Mouse (Mus musculus) limb, embryonic 15.5 days (tissue): Measurements from ENCODE around the gene Neurl1a. TPM values are rescaled to one million over a fixed set of nuclear protein-coding genes. Genes with fewer than 3 reads are reported as not detected.
A peak's percentile ranks its signal among the peaks of the same experiment; 100 is the strongest.

Experiments
- ATAC-seq: fragments of 200-750 bp; cut with Nextera tagmentation; 2 replicates; pipeline ENCODE4 v1.8.0; 2017; ENCODE audit warnings: low read depth, moderate TSS enrichment; ENCODE audit not compliant: insufficient number of reproducible peaks, low FRiP score, low TSS enrichment
- H3K27ac ChIP-seq: fragments of 300-500 bp; sonication (generic); 2 replicates; pipeline ENCODE4 v1.5.1; 2015; ENCODE audit warnings: moderate library complexity, mild to moderate bottlenecking, inconsistent platforms
- H3K27me3 ChIP-seq: fragments of 300-500 bp; sonication (generic); 2 replicates; pipeline ENCODE4 v1.6.1; 2015; ENCODE audit warnings: inconsistent platforms
- H3K36me3 ChIP-seq: fragments of 300-500 bp; sonication (generic); 2 replicates; pipeline ENCODE4 v1.6.1; 2015; ENCODE audit warnings: inconsistent platforms
- H3K4me1 ChIP-seq: fragments of 300-500 bp; sonication (generic); 2 replicates; pipeline ENCODE4 v1.6.1; 2015; ENCODE audit warnings: inconsistent platforms
- H3K4me2 ChIP-seq: fragments of 300-500 bp; sonication (generic); 2 replicates; pipeline ENCODE4 v1.6.1; 2015; ENCODE audit warnings: mild to moderate bottlenecking, inconsistent platforms
- H3K4me3 ChIP-seq: fragments of 300-500 bp; sonication (generic); 2 replicates; pipeline ENCODE4 v1.5.1; 2015; ENCODE audit warnings: mild to moderate bottlenecking, inconsistent platforms
- H3K9ac ChIP-seq: fragments of 300-500 bp; sonication (generic); 2 replicates; pipeline ENCODE4 v1.6.1; 2015; ENCODE audit warnings: inconsistent platforms
- H3K9me3 ChIP-seq: fragments of 300-500 bp; sonication (generic); 2 replicates; pipeline ENCODE4 v1.6.1; 2016; ENCODE audit warnings: inconsistent platforms
- WGBS: fragments of 180-500 bp; shearing (Covaris S2); methylation state at CpG from one replicate; pipeline ENCODE4 v1.1.7; 2015; 5-methylcytosine and 5-hydroxymethylcytosine counted together
- polyA plus RNA-seq: library from polyadenylated mRNA; unstranded; fragments of >200 nt; fragmentation: Nextera tagmentation; extraction: Ambion mirVana; gene quantifications from 2 replicates; pipeline ENCODE4 v1.2.1, GENCODE M21; 2015

Neurl1a gene
- polyA plus RNA-seq, 1 experiment from 2014 or later: 6.2 TPM

- ATAC-seq: no peak
- Histone ChIP-seq H3K4me1 (0 out of 2 replicates have a peak, but pooled peaks cover 5% of the 10 kb centered on the region), H3K9me3 (no peaks in the 10 kb centered on the region), H3K4me2 (no peak overlapping the region), H3K36me3 (no peaks in the 10 kb centered on the region), H3K27ac (no peak overlapping the region), H3K27me3 (no peaks in the 10 kb centered on the region), H3K4me3 (no peak overlapping the region), H3K9ac (no peak overlapping the region)
- 89% methylated on average over 5 of the region's 5 CpGs for WGBS
These were observed 13.5 kb downstream of the Neurl1a start for GRCm38 (mm10) chr19:47192158-47192557.

- no peak for ATAC-seq
- no peak overlapping the region for H3K4me3 ChIP-seq
- H3K9ac ChIP-seq: no peak overlapping the region
- no peak overlapping the region for H3K27ac ChIP-seq
- H3K27me3 ChIP-seq: no peaks in the 10 kb centered on the region
- peaks cover 15% of the 10 kb centered on the region for H3K4me1 ChIP-seq
- 69% methylated on average over 13 of the region's 13 CpGs for WGBS
- no peaks in the 10 kb centered on the region for H3K9me3 ChIP-seq
- H3K4me2 ChIP-seq: no peak overlapping the region
- H3K36me3 ChIP-seq: no peaks in the 10 kb centered on the region
These were observed 20.2 kb downstream of the Neurl1a start for GRCm38 (mm10) chr19:47198671-47199350.

- ATAC-seq: no peak
- H3K4me2 ChIP-seq: no peak overlapping the region
- 27% methylated on average over 12 of the region's 12 CpGs for WGBS
These were observed 23.4 kb downstream of the Neurl1a start for GRCm38 (mm10) chr19:47201972-47202371.

GRCm38 (mm10) chr19:47202429-47202828, 23.8 kb downstream of the Neurl1a start:
- 50% methylated on average over 6 of the region's 6 CpGs for WGBS
- H3K9me3 ChIP-seq: no peaks in the 10 kb centered on the region

More at GRCm38 (mm10) chr19:47201972-47202371, 23.4 kb downstream of the Neurl1a start:
- Histone ChIP-seq H3K9me3 (no peaks in the 10 kb centered on the region), H3K4me3 (no peak overlapping the region), H3K4me1 (peaks cover 15% of the 10 kb centered on the region), H3K9ac (no peak overlapping the region), H3K27ac (no peak overlapping the region), H3K36me3 (no peaks in the 10 kb centered on the region), H3K27me3 (no peaks in the 10 kb centered on the region)

GRCm38 (mm10) chr19:47203042-47203441, 24.4 kb downstream of the Neurl1a start:
- Histone ChIP-seq H3K27ac (no peak overlapping the region), H3K4me3 (no peak overlapping the region), H3K4me2 (no peak overlapping the region), H3K9ac (no peak overlapping the region), H3K36me3 (no peaks in the 10 kb centered on the region), H3K27me3 (no peaks in the 10 kb centered on the region), H3K4me1 (peaks cover 15% of the 10 kb centered on the region), H3K9me3 (no peaks in the 10 kb centered on the region)
- no peak for ATAC-seq
- WGBS: 88% methylated on average over 6 of the region's 6 CpGs

More at GRCm38 (mm10) chr19:47202429-47202828, 23.8 kb downstream of the Neurl1a start:
- Histone ChIP-seq H3K9ac (no peak overlapping the region), H3K4me2 (no peak overlapping the region), H3K4me3 (no peak overlapping the region), H3K27ac (no peak overlapping the region), H3K36me3 (no peaks in the 10 kb centered on the region), H3K27me3 (no peaks in the 10 kb centered on the region), H3K4me1 (peaks cover 15% of the 10 kb centered on the region)
- no peak for ATAC-seq

- Histone ChIP-seq H3K4me1 (peaks cover 9% of the 10 kb centered on the region), H3K27ac (no peak overlapping the region), H3K27me3 (no peaks in the 10 kb centered on the region), H3K36me3 (no peaks in the 10 kb centered on the region), H3K9ac (no peak overlapping the region), H3K4me2 (no peak overlapping the region), H3K9me3 (no peaks in the 10 kb centered on the region), H3K4me3 (no peak overlapping the region)
- 90% methylated on average over 6 of the region's 6 CpGs for WGBS
- ATAC-seq: no peak
These were observed 26.0 kb downstream of the Neurl1a start for GRCm38 (mm10) chr19:47204653-47205052.

- Histone ChIP-seq H3K27ac (no peak overlapping the region), H3K36me3 (no peaks in the 10 kb centered on the region), H3K27me3 (no peaks in the 10 kb centered on the region), H3K4me2 (no peak overlapping the region), H3K4me1 (peaks cover 9% of the 10 kb centered on the region), H3K4me3 (no peak overlapping the region), H3K9ac (no peak overlapping the region), H3K9me3 (no peaks in the 10 kb centered on the region)
- no peak for ATAC-seq
- WGBS: 76% methylated on average over 1 of the region's 1 CpGs
These were observed 27.5 kb downstream of the Neurl1a start for GRCm38 (mm10) chr19:47206126-47206525.

- Histone ChIP-seq H3K4me2 (no peak overlapping the region), H3K36me3 (no peaks in the 10 kb centered on the region), H3K4me3 (no peak overlapping the region), H3K27ac (no peak overlapping the region), H3K9ac (no peak overlapping the region), H3K27me3 (no peaks in the 10 kb centered on the region), H3K9me3 (no peaks in the 10 kb centered on the region), H3K4me1 (no peaks in the 10 kb centered on the region)
- no peak for ATAC-seq
- WGBS: 93% methylated on average over 4 of the region's 4 CpGs
These were observed 31.8 kb downstream of the Neurl1a start for GRCm38 (mm10) chr19:47210432-47210831.

- Histone ChIP-seq H3K4me3 (no peak overlapping the region), H3K4me1 (0 out of 2 replicates have a peak, but pooled peaks cover 3% of the 10 kb centered on the region), H3K4me2 (no peak overlapping the region), H3K36me3 (no peaks in the 10 kb centered on the region), H3K9me3 (no peaks in the 10 kb centered on the region), H3K27me3 (no peaks in the 10 kb centered on the region), H3K27ac (no peak overlapping the region), H3K9ac (no peak overlapping the region)
- ATAC-seq: no peak
- WGBS: 67% methylated on average over 10 of the region's 10 CpGs
These were observed 33.1 kb downstream of the Neurl1a start for GRCm38 (mm10) chr19:47211609-47212312.

- Histone ChIP-seq H3K27ac (no peak overlapping the region), H3K36me3 (no peaks in the 10 kb centered on the region), H3K27me3 (no peaks in the 10 kb centered on the region), H3K9me3 (no peaks in the 10 kb centered on the region), H3K4me2 (no peak overlapping the region), H3K4me1 (0 out of 2 replicates have a peak, but pooled peaks cover 4% of the 10 kb centered on the region), H3K4me3 (no peak overlapping the region), H3K9ac (no peak overlapping the region)
- WGBS: 73% methylated on average over 7 of the region's 7 CpGs
- ATAC-seq: no peak
These were observed 33.8 kb downstream of the Neurl1a start for GRCm38 (mm10) chr19:47212401-47212800.

GRCm38 (mm10) chr19:47213470-47213869, 34.9 kb downstream of the Neurl1a start:
- Histone ChIP-seq H3K4me1 (0 out of 2 replicates have a peak, but pooled peaks cover 4% of the 10 kb centered on the region), H3K36me3 (no peaks in the 10 kb centered on the region), H3K9me3 (no peaks in the 10 kb centered on the region), H3K27me3 (no peaks in the 10 kb centered on the region), H3K27ac (no peak overlapping the region), H3K4me3 (no peak overlapping the region), H3K9ac (no peak overlapping the region), H3K4me2 (no peak overlapping the region)
- 63% methylated on average over 1 of the region's 1 CpGs for WGBS
- no peak for ATAC-seq

- Histone ChIP-seq H3K4me3 (no peak overlapping the region), H3K9me3 (no peaks in the 10 kb centered on the region), H3K4me1 (0 out of 2 replicates have a peak, but pooled peaks cover 4% of the 10 kb centered on the region), H3K4me2 (no peak overlapping the region), H3K36me3 (no peaks in the 10 kb centered on the region), H3K9ac (no peak overlapping the region), H3K27ac (peak overlapping the region; percentile 27; the same call in 1 of the 2 replicates), H3K27me3 (no peaks in the 10 kb centered on the region)
- 51% methylated on average over 5 of the region's 5 CpGs for WGBS
- ATAC-seq: no peak
These were observed 38.1 kb downstream of the Neurl1a start for GRCm38 (mm10) chr19:47216766-47217165.
